Mouse (Mus musculus) embryo, embryonic 9.5 days (tissue): Measurements from ENCODE around the gene Hhatl.
A peak's percentile ranks its signal among the peaks of the same experiment; 100 is the strongest.

Experiments used
- DNase-seq: peaks from one replicate; pipeline ENCODE4 v3.0.0-alpha.2; 2017; ENCODE audit errors: extremely low spot score

Hhatl gene

DNA sequence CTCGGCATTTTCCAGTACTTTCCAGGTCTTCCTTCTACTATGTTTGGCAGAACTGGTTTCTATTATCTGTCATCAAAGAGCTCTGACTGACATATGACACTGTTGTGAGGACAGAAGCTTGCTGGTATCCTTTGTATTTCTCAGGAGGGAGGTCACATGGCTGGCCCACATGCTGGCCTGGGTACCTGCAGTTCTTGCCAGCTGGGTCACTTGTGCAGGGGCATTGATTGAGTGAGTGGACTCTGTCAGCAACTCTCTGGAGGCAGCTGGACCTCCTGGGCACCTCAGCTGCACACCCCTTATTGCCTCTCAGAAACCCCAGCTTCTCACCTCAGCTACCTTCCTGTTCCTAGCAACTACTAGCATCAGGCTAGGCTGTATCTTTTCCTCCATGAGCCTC lies 15.2 kb upstream of the Hhatl start:
- DNase-seq = no peak

- no peak for DNase-seq
Observed at GRCm38 (mm10) chr9:121802747-121803146, 10.4 kb upstream of the Hhatl start.

- no peak for DNase-seq
Observed at GRCm38 (mm10) chr9:121798887-121799520, 6.7 kb upstream of the Hhatl start.

DNA sequence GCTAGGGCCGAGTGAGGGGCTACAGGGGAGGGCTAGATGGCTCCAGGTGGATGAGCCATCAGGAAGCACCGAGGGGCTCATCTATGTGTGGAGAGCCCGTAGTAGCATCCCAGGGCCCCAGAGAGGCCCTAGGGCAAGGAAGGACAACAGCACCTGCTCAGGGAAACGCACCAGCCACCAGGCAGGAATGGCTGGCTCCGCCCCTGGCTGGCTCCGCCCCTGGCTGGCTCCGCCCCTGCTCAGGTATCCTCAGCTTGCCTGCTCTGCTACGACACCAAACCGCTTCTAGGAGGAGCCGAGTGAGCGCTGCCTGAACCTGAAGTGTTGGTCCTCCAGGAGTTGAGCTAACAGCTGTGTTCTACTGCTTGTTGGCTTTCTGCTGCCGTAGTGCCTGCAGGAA lies 5.4 kb upstream of the Hhatl start:
- peak; percentile 45 for DNase-seq

DNA sequence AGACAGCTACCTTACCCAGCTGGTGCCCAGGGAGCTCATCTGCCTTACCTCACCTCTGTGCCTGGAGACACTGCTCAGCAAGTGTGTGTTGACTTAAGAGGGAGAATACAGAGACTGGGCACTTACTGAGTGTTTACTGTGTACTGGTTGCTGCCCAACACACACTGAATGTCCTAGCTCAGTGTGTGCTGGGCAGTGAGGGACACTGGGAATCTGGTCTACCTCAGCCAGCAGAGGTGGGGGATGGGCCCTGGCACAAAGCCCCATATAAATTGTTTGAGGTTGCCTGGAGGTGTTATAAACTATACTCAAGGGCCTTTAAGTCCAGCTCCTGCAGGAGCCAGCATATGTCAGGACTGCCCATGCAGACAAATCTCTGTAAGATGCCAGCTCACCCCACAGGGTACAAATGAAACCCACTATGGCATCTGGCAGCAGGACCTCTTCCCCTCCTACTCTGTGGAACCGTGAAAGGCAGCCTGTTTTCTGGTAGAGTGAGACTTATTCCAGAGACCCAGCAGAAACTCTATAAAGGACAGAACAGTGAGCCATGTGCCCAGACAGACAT lies 2.7 kb upstream of the Hhatl start:
- no peak for DNase-seq

GRCm38 (mm10) chr9:121791206-121791605 lies 1.1 kb downstream of the Hhatl start:
- peak; percentile 72 for DNase-seq

DNA sequence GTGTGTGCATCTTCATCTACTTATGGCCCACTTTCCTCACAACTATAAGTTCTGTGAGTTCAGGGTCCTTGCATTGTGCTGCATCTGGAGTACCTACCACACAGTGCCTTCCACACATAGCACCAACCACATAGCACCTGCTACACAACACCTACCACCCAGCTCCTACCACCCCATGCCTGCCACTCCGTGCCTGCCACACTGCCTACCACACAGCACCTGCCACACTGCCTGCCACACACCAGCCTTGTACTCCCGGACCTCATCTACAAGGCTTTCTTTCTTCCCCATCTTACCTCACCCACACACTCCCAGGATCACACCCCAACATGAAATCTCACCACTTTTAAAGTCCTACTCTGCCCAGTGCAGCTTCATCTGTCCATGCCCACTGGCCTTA lies 5.9 kb downstream of the Hhatl start:
- no peak for DNase-seq

DNA sequence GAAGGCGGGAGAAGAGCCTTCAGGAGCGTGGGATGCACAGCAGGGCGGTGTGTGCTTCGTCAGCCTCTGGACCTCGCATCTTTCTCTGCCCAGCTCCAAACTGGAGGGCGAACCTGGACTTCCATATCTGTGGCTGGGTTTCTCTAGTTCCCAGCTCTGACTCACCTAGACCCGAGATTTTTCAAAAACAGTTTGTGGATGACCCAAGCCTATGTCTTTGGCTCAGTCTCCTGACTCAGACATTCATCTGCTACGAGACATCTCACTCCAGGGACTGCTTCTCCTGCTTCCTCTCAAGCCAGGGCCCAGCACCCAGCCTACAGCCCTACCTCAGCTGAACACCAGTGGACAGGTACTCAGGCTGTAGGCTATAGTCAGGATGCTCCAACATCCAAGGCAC lies 7.0 kb downstream of the Hhatl start:
- DNase-seq = no peak

DNA sequence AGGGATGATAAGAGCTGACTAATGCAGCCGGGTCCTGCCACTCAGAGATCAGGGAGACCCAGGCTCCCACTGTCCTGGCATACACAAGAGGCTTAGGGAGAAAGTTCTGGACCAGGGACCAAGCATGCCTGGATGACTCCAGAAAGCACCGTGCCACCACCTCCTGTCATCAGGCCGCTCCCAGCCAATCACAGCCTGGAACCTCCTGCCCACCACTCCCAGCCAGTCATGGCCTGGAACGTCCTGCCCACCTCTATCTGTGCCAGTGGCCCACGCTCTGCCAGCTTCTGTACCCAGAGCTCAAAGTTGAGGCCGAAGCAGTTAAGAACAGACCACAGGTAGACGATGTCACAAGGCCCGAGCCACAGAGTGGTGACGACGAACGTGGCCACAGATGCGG lies 7.5 kb downstream of the Hhatl start:
- no peak for DNase-seq

DNA sequence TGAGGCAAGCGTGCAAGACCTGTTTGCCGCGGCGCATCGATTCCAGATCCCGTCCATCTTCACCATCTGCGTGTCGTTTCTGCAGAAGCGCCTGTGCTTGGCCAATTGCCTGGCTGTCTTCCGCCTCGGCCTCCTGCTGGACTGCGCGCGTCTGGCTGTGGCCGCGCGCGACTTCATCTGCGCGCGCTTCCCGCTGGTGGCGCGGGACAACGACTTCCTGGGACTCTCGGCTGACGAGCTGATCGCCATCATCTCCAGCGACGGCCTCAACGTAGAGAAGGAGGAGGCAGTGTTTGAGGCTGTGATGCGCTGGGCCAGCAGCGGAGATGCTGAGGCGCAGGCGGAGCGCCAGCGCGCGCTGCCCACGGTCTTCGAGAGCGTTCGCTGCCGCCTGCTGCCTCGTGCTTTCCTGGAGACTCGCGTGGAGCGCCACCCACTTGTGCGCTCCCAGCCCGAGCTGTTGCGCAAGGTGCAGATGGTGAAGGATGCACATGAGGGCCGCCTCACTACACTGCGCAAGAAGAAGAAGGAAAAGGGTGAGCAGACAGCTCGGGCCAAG lies 14.2 kb downstream of the Hhatl start:
- DNase-seq = no peak

- peak; percentile 25 for DNase-seq
Observed at GRCm38 (mm10) chr9:121777484-121778065, 14.7 kb downstream of the Hhatl start, which contains the start of gene Klhl40. Klhl40 (plus strand) TSS chr9:121777607.

DNA sequence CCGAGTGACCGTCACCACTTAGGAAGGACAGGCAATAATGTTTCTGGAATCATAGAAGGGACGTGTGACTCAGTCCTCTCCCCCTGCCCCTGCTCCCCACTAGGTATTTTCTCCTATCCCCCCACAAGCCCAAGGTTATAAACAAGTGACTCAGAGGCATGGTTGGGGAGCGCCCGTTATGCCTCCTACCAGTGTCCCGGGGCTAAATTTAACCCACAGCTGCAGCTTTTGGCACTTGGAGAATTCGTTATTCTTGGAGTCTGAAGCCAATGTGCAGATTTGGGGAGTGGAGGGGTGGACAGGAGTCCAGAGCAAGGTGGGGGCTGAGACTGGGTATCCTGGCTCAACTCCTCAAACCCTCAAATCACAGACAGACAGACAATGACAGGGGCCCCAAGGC lies 15.8 kb downstream of the Hhatl start:
- DNase-seq = no peak

- no peak for DNase-seq
Observed at GRCm38 (mm10) chr9:121775951-121776350, 16.4 kb downstream of the Hhatl start.

- no peak for DNase-seq
Observed at GRCm38 (mm10) chr9:121772412-121772811, 19.9 kb downstream of the Hhatl start.

DNA sequence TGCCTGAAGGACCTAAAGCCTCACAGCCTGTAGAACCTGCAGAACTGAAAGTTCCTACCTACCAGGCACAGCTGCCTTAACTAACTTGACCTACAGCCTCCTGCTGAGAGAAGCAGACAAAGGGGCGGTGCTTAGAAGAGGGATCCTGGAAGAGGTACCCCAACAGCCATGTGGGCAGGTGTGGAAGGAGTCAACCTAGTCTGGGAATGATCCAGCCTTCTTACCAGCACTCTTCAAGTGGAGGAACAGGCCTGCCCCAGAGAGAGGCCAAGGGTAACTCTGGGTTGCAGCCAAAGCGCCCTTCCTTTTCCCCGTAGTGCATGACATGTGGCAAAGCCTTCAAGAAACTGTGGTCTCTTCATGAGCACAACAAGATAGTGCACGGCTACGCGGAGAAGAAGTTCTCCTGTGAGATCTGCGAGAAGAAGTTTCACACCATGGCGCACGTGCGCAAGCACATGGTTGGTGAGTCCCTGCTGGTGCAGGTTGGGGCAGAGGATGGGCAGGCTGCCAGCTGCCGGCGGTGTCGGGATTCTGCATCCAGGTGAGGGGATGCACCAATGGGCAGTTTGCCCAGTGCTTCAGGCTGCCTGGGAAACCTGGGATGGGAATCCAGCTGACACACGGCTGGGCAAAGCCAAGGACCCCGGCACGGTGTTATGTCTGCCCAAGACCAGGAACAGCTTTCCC lies 27.0 kb downstream of the Hhatl start:
- no peak for DNase-seq

DNA sequence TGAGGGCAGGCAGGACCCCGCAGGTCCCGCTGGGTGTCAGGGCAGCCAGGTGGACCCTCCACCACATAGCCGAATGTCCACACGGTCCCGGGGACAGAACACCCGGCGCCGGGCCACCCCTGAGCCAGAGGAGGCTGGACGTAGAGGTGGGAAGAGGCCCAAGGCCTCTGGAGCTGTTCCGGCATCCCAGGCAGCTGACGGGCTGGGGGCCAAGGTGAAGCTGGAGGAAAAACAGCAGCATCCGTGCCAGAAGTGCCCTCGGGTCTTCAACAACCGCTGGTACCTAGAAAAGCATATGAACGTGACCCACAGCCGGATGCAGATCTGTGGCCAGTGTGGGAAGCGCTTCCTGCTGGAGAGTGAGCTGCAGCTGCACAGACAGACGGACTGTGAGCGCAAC lies 28.6 kb downstream of the Hhatl start:
- DNase-seq = no peak

- DNase-seq = no peak
Observed at GRCm38 (mm10) chr9:121762761-121763160, 29.5 kb downstream of the Hhatl start.

DNA sequence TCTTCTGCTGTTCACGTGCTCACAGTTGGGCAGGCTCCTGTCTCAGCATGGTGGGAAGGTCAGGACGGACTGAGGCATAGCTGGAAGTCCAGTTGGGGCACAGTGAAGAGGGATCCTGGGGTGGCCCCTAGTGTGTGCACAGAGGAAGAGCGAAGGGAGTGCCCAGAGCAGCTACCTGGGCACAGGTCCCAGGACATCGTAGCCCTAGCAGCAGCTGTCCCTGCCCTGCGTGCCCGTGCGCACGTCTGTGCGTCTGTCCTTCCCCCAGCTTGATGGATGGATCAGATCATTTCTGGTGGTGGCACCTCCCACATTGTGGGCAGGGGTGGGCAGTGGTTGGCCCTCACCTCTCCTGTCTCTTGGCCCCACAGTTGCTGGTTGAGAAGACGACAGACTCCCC lies 30.1 kb downstream of the Hhatl start:
- no peak for DNase-seq

DNA sequence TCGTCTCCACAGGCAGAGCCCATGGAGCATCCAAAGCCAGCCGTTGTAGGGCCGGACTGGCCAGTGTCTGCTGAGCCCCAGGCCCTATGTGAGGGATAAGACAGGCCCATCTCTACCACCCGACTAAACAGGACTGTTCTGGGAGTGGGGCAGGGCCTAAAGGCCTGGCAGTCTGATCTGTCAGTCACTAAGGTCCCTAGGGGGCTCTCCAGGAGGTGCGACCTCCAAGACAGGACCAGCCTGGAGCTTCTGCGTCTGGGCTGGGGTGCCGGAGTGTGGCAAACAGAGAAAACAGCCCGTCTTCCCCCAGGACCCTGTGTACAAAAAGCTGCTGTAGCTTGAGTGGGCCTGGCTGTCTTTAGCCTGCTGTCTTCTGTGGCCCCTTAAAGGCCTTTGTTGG lies 30.5 kb downstream of the Hhatl start:
- DNase-seq = no peak

GRCm38 (mm10) chr9:121761091-121761665 lies 31.1 kb downstream of the Hhatl start:
- DNase-seq = no peak

DNA sequence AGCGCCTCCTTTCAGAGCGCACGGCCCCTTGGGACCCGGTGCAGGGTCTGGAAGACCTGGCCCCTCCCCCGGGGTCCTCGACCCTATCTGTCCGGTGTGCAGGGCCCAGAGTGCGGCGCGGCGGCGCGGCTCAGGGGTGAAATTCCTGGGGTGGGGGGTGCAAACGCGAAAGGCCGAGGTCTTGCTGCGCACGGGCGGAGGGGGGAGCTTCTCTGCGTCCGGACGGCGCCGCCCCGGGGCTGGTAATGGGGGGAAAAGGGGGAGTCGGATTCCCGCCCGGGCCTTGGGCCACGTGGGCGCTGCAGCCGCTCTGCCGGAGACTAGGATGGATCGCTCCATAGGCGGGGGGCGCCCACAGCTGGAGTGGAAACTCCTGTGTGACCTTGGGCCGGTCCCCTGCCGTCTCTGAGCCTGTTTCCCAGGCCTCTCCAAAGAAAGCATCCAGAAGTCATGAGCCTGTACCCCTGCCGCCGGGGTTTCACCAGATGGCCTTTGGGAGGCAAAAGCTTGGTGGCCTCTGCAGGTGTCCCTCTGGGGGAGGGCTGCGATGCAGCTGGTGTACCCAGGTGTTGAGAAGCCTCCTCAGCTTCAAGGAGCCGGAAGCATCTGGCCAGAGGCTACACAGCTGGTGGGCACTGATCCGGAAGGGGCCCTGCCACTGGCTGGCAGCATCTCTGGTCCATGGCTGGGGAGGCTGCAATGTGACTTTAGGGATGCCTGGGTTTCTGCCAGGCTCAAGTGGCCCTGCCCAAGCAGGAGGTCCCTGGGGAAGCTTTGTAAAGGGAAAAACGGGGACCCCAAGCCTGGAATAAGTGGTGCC lies 31.8 kb downstream of the Hhatl start:
- DNase-seq = peak; percentile 89
